Mouse (Mus musculus) kidney, adult 2 months (tissue): ENCODE data around the gene Aars2.

Experiments
- CTCF ChIP-seq: fragments of 200-500 bp; conservative IDR thresholded peaks from 2 replicates; pipeline ENCODE4 v1.5.1; 2011; ENCODE audit warnings: low read depth, mild to moderate bottlenecking, control low read depth, low read length, moderate library complexity, mixed read lengths; ENCODE audit not compliant: insufficient read depth, insufficient read length
- POLR2A ChIP-seq: fragments of 200-500 bp; IDR thresholded peaks from one replicate; pipeline ENCODE4 v1.6.1; 2011; ENCODE audit warnings: low read depth, low read length, control low read depth

- TF ChIP-seq CTCF, result no peak
- no peak for TF ChIP-seq POLR2A
Observed at GRCm38 (mm10) chr17:45544873-45545277, 38.2 kb downstream of the Aars2 start.
